Mouse (Mus musculus) G1E (cell line): ENCODE measurements around the gene F12.

Source experiments
- CTCF ChIP-seq: IDR thresholded peaks from 2 replicates; pipeline ENCODE4 v1.5.1; 2012; ENCODE audit warnings: low read depth, low read length, inconsistent platforms, mixed read lengths
- GATA1 ChIP-seq: IDR thresholded peaks from 2 replicates; pipeline ENCODE4 v1.6.1; 2012; ENCODE audit warnings: borderline replicate concordance, low read length, inconsistent platforms, mixed read lengths
- GATA2 ChIP-seq: IDR thresholded peaks from 2 replicates; pipeline ENCODE4 v1.6.1; 2012; ENCODE audit warnings: low read depth, low read length, inconsistent platforms, borderline replicate concordance
- POLR2AphosphoS5 ChIP-seq: IDR thresholded peaks from 2 replicates; pipeline ENCODE4 v1.6.1; 2012; ENCODE audit warnings: low read depth, low read length, inconsistent platforms; ENCODE audit not compliant: insufficient replicate concordance
- TAL1 ChIP-seq: conservative IDR thresholded peaks from 2 replicates; pipeline ENCODE4 v1.6.1; 2012; ENCODE audit warnings: low read depth, low read length, inconsistent platforms, mixed read lengths

GRCm38 (mm10) chr13:55371740-55372139, 54.9 kb downstream of the F12 start:
- TF ChIP-seq CTCF (no peak), GATA1 (no peak), GATA2 (no peak), TAL1 (no peak), POLR2AphosphoS5 (no peak)
